Mouse (Mus musculus): ENCODE data around the gene Wdr63.
A peak's percentile ranks its signal among the peaks of the same experiment; 100 is the strongest.

Wdr63 gene

DNA sequence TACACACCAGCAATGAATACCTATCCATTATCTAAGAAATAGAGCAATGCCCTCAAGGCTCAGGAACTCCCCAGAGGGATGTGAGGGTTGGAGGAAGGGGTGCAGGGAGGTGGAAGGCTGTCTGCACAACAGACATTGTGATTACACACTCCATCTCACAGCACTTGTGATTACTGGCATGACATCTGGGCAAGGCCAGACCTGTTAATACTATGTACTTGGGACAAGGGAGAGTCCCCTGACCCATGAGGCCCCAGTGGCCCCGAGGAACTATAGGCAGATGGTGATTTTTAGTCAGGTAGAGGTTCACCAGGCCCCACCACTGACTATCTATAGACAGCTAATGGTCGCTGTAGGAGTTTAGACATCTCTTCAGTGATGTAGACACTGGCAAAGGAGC lies 54.1 kb downstream of the Wdr63 start:
- DNase-seq (ENCODE audit: low read depth, low spot score), result no peak

- no peak for DNase-seq (ENCODE audit: low read depth, low spot score)
Observed at GRCm38 (mm10) chr3:146053082-146053814, 54.7 kb downstream of the Wdr63 start.

GRCm38 (mm10) chr3:146051277-146052007 lies 56.5 kb downstream of the Wdr63 start:
- DNase-seq (ENCODE audit: low read depth, low spot score), result no peak

DNA sequence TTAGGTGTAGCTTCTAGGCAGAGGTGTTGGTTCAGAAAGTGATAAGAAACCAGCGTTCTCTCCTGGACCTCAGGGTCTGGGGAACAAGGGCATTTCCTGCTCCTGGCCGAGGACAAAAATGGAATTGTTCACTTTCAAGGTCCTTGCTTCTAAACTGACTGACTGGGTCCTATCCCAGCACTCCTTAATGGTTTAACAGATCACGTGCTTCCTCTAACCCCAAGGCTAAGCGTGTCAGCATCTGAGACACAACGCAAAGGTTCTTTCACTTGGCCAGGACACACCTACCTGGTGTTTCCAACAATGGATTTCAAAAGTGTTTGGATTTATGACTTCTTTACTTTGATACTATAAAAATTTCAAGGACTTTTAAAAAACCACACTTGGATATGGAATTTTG lies 58.0 kb downstream of the Wdr63 start:
- no peak for DNase-seq (ENCODE audit: low read depth, low spot score)

GRCm38 (mm10) chr3:146047704-146048207 lies 60.2 kb downstream of the Wdr63 start:
- DNase-seq (ENCODE audit: low read depth, low spot score), result no peak

DNA sequence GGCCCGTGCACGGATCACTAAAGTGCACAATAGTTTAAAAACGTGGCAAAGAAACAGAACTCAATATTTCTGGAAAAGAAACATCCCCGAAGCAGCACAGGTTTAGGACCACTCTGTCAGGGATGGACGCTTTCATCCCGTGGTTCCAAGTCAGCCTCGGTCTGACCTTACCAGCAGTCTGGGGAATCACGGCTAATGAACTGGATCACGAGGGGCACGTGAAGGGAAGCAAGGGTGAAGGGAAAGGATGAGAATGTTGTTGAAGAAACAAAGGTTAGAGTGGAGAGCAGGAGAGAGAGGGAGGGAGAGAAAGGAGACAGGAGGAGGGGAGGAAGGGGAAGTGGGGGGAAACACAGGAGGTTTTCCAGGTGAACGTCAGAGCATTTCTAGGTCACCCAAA lies 61.9 kb downstream of the Wdr63 start:
- DNase-seq (ENCODE audit: low read depth, low spot score), result no peak

GRCm38 (mm10) chr3:146044977-146045376 lies 63.0 kb downstream of the Wdr63 start:
- DNase-seq (ENCODE audit: low read depth, low spot score), result no peak

DNA sequence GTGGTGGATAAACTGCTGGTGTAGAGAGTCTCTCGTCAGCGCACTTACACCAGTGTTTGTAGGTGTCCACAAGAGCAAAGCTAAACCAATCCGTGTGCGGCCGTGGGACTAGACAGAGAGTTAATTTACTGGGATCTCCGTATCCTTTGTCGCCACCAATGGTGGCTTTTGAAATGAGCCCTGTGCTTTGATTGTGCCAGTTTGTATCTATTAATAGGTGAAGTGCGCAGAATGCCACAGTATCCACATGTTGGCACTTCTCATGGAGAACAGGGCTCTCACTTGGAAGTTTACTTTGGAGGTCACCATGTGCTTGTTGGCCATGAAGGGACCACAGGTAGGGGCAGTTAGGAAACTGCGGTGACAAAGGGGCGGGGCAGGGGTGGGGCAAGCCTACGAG lies 66.5 kb downstream of the Wdr63 start:
- DNase-seq (ENCODE audit: low read depth, low spot score), result no peak

DNA sequence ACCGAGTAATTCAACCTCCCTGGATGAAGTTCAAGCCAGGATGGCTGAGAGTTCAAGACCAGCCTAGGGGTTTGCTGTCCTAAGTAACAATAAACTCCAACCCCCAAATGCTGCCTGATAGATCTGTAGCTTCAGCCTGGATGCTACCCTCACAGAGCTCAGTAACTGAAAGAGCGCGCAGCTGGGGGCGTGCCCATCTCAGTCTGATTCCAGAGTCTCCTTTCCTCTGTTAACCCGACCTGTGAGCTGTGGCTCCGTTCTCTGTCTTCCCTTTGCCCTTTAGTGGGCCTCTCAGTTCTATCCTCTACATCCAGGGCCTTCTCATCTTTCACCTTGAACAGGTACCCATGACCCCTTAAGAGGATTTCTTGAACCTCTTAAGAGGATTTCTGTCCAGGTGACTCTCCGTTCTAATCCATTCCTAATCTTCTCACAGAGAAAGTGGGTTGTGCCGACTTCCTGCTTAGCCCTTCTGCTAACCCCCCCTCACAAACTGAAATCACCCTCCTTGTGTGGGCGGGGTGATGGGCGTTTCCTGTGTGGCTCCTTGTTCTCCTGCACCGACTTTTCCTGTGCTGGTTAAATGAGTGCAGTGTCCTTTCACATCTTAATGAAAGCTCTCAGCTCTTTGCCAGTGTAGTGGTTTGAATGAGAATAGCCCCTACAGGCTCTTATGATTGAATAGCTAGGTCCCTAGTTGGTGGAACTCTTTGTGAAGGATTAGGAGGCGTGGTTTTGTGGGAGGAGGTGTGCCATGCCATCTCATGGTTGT lies 68.6 kb downstream of the Wdr63 start:
- peak; percentile 89 for DNase-seq (ENCODE audit: low read depth, low spot score)

DNA sequence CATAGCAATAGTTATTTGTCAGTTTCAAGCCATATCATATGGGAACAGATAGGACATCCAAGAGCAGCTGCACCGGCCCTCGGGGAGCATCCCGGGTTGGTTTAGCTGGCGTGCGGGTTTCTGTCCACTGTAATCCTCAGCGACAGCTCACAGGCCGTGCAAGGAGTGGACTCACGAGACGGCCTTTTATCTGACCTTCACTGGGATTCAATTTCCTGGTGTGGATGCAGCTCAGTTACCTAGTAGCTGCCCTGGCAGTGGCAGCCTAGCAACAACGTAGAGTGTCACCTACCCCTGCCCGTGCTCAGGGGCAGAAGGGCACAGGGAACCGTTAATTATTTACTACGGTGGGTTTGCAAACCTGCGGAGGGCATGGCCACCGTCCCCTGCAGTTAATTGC lies 70.0 kb downstream of the Wdr63 start:
- DNase-seq (ENCODE audit: low read depth, low spot score), result no peak

DNA sequence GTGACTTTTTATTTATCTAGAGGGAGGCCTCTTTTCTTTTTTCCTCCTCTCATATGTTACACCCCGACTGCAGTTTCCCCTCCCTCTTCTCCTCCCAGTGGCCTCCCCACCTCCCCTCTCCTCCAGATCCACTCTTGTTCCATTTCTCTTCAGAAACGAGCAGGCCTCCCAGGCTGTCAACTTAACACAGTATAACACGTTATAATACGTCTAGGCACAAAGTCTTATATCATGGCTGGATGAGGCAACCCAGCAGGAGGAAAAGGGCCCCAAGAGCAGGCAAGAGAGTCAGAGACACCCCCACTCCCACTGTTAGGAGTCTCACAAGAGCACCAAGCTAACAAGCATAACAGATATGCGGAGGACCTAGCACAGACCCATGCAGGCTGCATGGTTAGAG lies 75.0 kb downstream of the Wdr63 start:
- DNase-seq (ENCODE audit: low read depth, low spot score), result no peak

DNA sequence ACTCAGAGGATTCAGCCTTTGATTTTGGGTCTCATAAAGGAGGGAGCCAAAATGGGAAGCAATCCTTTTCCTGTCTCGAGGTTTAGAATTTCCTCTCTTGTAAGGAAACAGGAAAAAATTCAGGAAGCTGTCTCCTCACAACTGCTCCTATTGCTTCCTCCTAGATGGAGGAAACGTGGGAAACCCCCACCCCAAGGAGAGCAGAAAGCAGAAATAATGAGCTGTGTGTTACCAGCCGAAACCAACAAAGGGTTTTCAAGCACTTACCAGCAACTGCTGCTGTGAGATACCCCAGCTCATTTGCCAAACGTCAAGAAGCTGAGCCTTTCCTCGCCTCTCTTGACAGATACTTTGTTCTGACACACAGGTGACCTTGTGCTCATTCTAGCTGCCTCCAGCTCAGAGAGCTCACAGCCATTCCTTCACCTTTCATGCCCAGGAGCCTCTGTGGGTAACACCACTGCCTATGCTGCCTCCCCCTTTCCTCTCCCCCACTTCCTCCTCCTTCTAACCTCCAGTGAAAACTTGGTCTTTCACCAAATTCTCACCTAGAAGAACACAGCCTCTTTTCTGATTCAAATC lies 77.6 kb downstream of the Wdr63 start:
- DNase-seq (ENCODE audit: low read depth, low spot score), result no peak

GRCm38 (mm10) chr3:146029234-146029633 lies 78.7 kb downstream of the Wdr63 start:
- no peak for DNase-seq (ENCODE audit: low read depth, low spot score)

GRCm38 (mm10) chr3:146028406-146028805 lies 79.5 kb downstream of the Wdr63 start:
- DNase-seq (ENCODE audit: low read depth, low spot score), result no peak

DNA sequence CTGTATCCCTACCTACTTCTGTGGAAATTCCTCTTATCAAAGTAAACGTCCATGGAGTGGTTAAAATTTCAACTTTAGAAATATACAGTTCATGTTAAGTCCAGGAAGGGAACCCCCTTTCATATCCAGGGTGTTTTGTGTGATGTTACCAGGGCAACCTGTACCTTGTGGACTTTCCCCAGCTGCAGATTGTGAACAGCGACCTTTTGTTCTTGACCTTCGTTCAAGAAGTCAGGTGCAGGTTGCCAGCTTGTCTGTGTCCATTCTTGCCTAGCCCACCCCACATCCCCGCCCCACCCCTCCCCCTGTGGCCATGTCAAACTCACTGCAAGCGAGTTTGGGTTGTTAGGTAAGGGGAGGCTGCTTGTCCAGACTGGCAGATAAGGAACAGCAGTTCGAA lies 80.8 kb downstream of the Wdr63 start:
- no peak for DNase-seq (ENCODE audit: low read depth, low spot score)

DNA sequence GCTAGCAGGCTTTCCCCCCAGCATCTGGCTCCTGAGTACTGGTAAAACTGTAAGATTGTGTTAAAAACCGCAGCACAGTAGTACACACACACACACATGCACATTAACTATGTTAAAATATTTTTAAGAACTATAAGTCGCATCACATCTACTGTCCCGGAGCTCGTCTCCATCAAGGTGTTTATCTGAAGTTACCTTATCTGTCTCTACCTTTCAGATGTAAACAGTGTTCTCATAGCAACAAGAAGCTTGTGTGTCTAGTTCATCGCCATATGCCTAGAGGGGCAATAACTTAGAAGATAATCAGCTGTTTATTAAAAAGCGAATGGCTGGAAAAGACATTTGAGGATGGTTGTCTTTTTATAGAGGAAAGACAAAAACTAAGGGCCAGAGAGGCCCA lies 82.4 kb downstream of the Wdr63 start:
- no peak for DNase-seq (ENCODE audit: low read depth, low spot score)

DNA sequence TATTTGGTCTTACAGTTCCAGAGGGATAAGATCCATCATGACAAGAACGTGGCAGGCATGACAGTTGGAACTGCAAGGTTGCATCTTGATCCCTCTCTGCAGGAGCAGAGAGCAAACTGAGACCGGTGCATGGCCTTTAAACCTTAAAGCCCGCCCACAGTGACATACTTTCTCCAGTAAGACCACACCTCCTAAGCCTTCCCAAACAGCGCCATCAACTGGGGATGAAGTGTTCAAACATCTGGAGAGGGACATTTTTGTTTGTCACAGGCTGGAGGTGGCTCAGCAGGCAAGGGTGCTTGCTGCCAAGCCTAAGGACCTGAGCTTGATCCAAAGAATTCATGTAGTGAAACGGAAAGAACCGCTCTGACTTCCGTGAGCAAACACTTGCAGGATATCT lies 83.2 kb downstream of the Wdr63 start:
- no peak for DNase-seq (ENCODE audit: low read depth, low spot score)

DNA sequence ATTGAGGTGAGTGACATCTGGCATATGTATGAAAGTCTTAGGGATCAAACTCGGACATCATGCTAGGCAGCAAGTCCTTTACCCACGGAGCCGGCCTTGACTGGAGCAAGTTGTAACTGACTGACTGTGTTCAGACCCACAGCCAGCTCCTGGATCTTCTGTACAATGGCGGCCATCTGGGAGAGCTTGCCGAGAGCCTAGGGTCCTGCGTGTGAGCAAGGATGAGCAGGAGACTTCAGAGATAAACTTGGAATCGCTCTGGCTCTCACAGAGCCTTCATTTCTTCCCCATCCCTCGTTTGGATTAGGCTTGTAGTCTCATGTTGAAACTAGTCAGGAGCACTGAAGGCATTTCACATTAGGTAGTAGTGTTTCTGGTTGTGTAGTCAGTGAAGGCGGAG lies 85.7 kb downstream of the Wdr63 start:
- no peak for DNase-seq (ENCODE audit: low read depth, low spot score)

GRCm38 (mm10) chr3:146017521-146017920 lies 90.4 kb downstream of the Wdr63 start:
- DNase-seq (ENCODE audit: low read depth, low spot score), result no peak

GRCm38 (mm10) chr3:146016979-146017378 lies 91.0 kb downstream of the Wdr63 start:
- DNase-seq (ENCODE audit: low read depth, low spot score), result no peak

- DNase-seq (ENCODE audit: low read depth, low spot score), result no peak
Observed at GRCm38 (mm10) chr3:146014321-146014720, 93.6 kb downstream of the Wdr63 start.

DNA sequence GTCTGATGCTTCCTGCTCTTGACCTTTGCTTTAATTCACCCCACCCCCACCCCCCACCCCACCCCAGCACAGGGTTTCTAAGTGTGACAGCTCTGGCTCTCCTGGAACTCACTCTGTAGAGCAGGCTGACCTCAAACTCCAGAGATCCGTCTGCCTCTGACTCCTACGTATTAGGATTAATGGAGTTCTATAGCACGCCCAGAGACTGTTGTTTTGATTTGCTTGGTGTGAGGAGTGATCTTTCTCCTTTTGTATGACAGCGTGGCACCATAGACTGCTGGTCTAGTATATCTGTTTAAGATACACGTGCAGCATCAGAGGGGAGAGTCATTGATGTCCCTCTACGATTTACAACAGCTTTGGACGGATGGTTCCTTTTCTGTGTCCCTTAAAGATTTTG lies 94.4 kb downstream of the Wdr63 start:
- no peak for DNase-seq (ENCODE audit: low read depth, low spot score)

All from retina, adult 2 months (tissue).